Mouse (Mus musculus): ENCODE data around the gene Pard6b. TPM values are rescaled to one million over a fixed set of nuclear protein-coding genes. Genes with fewer than 3 reads are reported as not detected.

Gene Pard6b
- polyA plus RNA-seq, 1 experiment from 2014 or later: 40.3 TPM

DNA sequence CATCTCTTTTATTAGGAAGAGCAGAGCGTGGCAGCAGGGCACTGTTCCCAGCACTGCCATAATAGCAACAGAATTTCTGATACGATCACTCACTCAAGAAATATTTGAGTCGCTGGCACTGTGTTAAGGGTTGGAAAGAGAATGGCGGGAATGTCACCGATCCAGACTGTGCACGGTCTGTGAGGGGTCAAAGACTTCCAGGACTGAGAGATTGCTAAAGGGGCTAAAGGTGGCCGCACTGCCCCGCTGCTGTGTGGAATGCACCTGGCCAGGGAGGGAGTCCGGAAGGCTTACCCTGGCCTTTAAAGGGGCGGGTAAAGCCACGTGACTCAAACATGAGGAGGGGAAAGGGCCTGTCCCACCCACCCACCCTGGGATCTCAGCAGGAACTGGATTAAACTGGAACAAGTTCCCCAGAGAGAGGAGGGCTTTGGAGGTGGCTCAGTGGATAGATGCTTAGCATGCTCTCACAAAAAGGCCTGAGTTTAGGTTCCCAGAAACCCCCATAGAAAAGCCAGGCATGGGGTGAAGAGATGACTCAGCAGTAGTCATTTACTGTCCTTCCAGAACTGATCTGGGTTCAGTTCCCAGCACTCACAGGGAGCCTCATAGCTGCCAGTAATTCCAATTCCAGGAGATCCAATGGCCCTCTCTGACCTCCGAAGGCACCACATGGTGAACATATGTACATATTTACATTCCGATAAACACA, 22.2 kb upstream of the Pard6b start:
- no peak for TF ChIP-seq CTCF (IDR thresholded peaks at IDR 0.05)
- no peaks in the 10 kb centered on the region for H3K27me3 ChIP-seq
- ATAC-seq (no peak), DNase-seq (ENCODE audit: low read depth, low spot score) (no peak)
- POLR2A ChIA-PET: interaction anchor here (0.9 to 1.3 kb wide), 2 partner anchors 20 to 21 kb away, joined by 3 to 4 read pairs; no protein-coding TSS in a partner anchor
- CTCF ChIA-PET: interaction anchor here (1.5 to 1.6 kb wide), 3 partner anchors 16 to 39 kb away, joined by 3 to 6 read pairs (median 4); no protein-coding TSS in a partner anchor
- in situ Hi-C loops (cut with MboI; ENCODE audit: low pct_unique_long_range_greater_than_20kb): no loop called here

DNA sequence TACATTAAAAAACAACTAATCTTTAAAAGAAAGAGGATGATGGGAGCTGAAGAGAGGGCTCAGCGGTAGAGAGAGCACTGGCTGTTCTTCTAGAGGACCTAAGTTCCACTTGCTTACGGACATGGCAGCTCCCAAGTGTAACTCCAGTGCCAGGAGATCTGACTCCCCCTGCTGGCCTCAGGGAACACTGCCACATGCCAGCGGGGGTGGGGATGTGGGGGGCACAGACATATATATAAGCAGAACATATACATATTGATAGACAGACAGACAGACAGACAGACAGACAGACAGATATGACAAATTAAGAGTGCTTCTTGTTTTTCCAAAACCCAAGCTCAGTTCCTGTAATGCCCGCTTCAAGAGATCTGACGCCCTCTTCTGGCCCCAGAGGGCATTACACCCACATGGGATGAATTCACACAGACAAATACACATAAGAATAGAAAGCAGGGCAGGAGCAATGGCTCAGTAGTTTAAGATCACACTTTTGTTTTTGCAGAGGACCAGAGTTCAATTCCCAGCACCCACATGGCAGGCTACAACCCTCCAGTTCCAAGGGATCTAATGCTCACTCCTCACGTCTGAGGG, 21.5 kb upstream of the Pard6b start:
- CTCF ChIA-PET: interaction anchor here (1.5 kb wide), 1 partner anchor 15 kb away, joined by 4 read pairs; no protein-coding TSS in a partner anchor
- TF ChIP-seq CTCF (IDR thresholded peaks at IDR 0.05): peak; percentile 67
- POLR2A ChIA-PET: interaction anchor here (0.8 to 0.9 kb wide), 2 partner anchors 19 to 22 kb away, joined by 3 read pairs; no protein-coding TSS in a partner anchor
- in situ Hi-C loops (cut with MboI; ENCODE audit: low pct_unique_long_range_greater_than_20kb): no loop called here
- H3K27me3 ChIP-seq: no peaks in the 10 kb centered on the region
- DNase-seq (ENCODE audit: low read depth, low spot score) (no peak), ATAC-seq (no peak)

DNA sequence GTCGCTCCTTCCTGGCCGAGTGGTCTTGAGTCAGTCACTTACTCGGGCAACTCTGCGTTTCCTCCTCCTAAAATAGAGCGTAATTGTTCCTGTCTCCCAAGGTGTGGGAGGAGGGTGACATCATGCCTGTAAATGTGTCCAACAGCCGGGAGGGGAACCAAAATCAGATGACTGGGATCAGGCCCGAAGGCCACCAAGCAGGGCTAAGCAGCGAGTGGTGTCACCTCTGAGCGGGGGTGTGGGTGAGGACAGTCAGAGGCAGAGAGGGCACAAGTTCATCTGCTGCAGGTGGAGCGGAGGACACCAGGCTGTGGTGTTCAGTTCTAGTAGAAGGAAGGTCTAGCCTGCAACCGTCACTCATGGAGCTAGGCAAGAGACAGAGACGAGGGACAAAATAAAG, 17.1 kb upstream of the Pard6b start:
- DNase-seq (ENCODE audit: low read depth, low spot score): no peak
- POLR2A ChIA-PET: no interaction called here

DNA sequence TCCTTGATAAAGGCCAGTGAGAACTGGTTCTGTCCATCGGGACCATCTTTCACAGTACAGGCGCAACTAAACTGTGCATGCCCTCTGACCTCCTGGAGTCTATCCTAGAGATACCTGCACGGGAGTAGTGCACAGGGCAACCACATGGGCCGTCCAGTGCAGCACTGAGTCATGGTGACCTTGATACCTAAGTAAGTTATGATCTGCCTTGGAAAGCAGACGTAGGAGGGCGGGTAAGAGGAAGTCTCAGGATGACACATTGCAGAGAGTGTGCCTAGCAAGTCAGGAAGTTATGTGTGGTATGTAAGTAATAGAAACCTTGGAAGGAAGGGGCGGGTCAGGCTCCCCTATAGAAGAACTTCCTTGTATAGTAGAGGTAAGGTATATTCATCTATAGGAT, 15.3 kb upstream of the Pard6b start:
- H3K27me3 ChIP-seq: no peaks in the 10 kb centered on the region
- DNase-seq (ENCODE audit: low read depth, low spot score) (no peak), ATAC-seq (no peak)
- POLR2A ChIA-PET: no interaction called here
- TF ChIP-seq CTCF (IDR thresholded peaks at IDR 0.05): no peak
- CTCF ChIA-PET: interaction anchor here (0.9 kb wide), 1 partner anchor 13 kb away, joined by 3 read pairs; no protein-coding TSS in a partner anchor
- in situ Hi-C loops (cut with MboI; ENCODE audit: low pct_unique_long_range_greater_than_20kb): no loop called here

More for the DNA sequence above, 17.1 kb upstream of the Pard6b start:
- no peak for ATAC-seq
- CTCF ChIA-PET: interaction anchor here (1.5 kb wide), 1 partner anchor 11 kb away, joined by 4 read pairs; no protein-coding TSS in a partner anchor
- TF ChIP-seq CTCF (IDR thresholded peaks at IDR 0.05): no peak
- in situ Hi-C loops (cut with MboI; ENCODE audit: low pct_unique_long_range_greater_than_20kb): no loop called here
- no peaks in the 10 kb centered on the region for H3K27me3 ChIP-seq

DNA sequence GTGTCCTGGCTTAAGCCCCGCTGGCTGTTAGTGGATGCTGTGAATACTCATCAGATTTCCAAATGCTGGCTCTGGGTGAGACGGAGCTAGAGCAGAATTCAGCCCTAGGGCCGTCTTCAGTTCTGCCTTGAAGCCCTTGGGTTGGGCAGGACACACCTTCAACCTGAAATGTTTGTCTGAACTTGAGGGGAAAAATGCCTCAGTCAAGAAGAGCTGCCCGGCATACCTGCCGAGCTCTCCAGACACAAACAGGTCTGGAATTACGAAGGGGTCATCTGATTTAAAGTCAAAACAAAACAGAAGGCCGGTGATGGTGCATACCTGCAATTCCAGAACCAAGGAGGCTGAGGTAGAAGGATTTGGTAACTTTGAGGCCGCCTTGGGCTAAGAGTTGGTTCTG, 14.0 kb upstream of the Pard6b start:
- TF ChIP-seq CTCF (IDR thresholded peaks at IDR 0.05): no peak
- ChIA-PET CTCF (interaction anchor here (1.0 to 1.7 kb wide), 2 partner anchors 20 kb away, joined by 3 to 4 read pairs; no protein-coding TSS in a partner anchor), POLR2A (no interaction called here)
- no peak for DNase-seq (ENCODE audit: low read depth, low spot score)
- in situ Hi-C loops (cut with MboI; ENCODE audit: low pct_unique_long_range_greater_than_20kb): no loop called here
- ATAC-seq: no peak
- H3K27me3 ChIP-seq: no peaks in the 10 kb centered on the region

DNA sequence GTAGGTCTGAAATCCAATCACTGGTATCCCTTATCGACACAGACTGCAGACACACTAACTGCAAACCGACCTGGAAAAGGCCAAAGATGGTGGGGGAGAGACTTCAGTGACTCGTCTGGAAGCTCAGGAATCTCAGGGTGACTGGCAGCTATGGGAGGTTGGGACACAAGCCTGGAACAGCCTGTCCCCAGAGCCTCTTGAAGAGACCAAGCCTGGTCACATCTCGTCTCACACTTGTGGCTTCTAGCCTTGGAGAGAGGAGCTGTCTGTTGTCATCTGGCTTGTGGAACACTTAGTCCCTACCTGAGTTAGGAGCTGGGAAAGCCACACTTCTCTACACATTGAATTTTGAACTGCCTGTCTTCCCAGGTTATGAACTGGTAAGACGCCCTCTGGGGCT, 10.4 kb upstream of the Pard6b start:
- TF ChIP-seq CTCF (IDR thresholded peaks at IDR 0.05): no peak
- POLR2A ChIA-PET: interaction anchor here (0.5 to 1.2 kb wide), 3 partner anchors 11 to 559 kb away, joined by 3 to 4 read pairs (median 3); no protein-coding TSS in a partner anchor
- no peaks in the 10 kb centered on the region for H3K27me3 ChIP-seq
- ATAC-seq (no peak), DNase-seq (ENCODE audit: low read depth, low spot score) (no peak)
- in situ Hi-C loops (cut with MboI; ENCODE audit: low pct_unique_long_range_greater_than_20kb): no loop called here
- CTCF ChIA-PET: interaction anchor here (0.9 to 1.8 kb wide), 3 partner anchors 9 to 27 kb away, joined by 3 to 5 read pairs (median 5); no protein-coding TSS in a partner anchor

DNA sequence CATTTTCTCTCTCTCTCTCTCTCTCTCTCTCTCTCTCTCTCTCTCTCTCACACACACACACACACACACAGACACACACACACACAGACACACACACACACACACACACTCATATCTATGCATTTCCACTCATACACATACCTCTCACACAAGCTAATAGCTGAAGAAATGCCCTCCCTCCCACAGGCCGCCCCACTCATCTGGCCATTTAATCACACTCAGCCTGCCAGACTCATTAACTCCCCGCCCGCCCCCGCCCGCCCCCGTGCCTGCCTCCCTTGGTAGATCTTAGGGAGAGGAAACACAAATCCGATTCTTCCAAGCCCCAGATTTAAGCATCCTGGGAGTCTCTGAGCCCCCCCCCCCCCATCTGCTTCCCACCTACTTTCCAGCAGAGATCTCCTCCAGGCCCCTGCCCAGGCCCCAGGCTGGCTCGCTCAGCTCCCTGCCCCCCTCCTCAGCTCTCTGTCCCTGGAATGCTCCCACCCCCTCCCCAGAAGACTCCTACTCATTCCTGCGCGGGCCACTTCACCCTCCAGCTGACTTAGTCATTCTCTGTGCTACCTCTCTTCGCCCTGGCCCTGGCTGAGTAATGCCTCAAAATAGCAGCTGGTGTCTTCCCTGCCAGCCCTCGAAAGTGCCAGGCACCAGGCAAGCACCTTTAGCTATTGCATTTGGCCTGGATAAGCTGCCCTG, 8.2 kb upstream of the Pard6b start:
- in situ Hi-C loops (cut with MboI; ENCODE audit: low pct_unique_long_range_greater_than_20kb): no loop called here
- ATAC-seq (peak; percentile 72), DNase-seq (ENCODE audit: low read depth, low spot score) (peak; percentile 81)
- ChIA-PET CTCF (interaction anchor here (1.1 to 4.6 kb wide), 3 partner anchors 9 to 20 kb away, joined by 4 to 24 read pairs (median 4); no protein-coding TSS in a partner anchor), POLR2A (interaction anchor here (0.6 to 1.9 kb wide), 3 partner anchors 9 to 21 kb away, joined by 3 to 10 read pairs (median 4); partner anchors contain the start of gene Pard6b)
- H3K27me3 ChIP-seq: no peaks in the 10 kb centered on the region
- no peak for TF ChIP-seq CTCF (IDR thresholded peaks at IDR 0.05)

DNA sequence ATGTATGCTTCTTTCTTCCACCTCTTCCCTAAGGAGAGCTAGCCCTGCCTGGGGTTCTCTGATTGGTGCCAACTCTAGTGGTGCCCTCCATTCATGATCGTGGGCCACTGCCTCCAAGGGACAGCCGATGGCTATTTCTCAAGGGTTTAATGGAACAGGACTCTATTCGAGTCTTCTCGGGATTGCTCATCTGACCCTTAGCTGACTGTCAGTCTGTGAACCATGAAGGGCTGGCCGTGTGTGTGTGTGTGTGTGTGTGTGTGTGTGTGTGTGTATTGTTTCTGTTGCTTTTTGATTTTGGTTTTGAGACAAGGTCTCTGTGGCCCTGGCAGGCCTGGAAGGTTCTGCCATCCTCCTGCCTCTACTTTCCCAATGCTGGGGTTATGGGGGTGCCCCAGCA, 7.1 kb upstream of the Pard6b start:
- ChIA-PET CTCF (interaction anchor here (0.8 to 4.6 kb wide), 6 partner anchors 10 to 21 kb away, joined by 3 to 24 read pairs (median 4); no protein-coding TSS in a partner anchor), POLR2A (interaction anchor here (0.9 to 1.9 kb wide), 2 partner anchors 8 to 10 kb away, joined by 3 to 10 read pairs; partner anchors contain the start of gene Pard6b)
- TF ChIP-seq CTCF (IDR thresholded peaks at IDR 0.05): no peak
- in situ Hi-C loops (cut with MboI; ENCODE audit: low pct_unique_long_range_greater_than_20kb): no loop called here
- no peak for DNase-seq (ENCODE audit: low read depth, low spot score)
- ATAC-seq: no peak
- H3K27me3 ChIP-seq: no peaks in the 10 kb centered on the region

DNA sequence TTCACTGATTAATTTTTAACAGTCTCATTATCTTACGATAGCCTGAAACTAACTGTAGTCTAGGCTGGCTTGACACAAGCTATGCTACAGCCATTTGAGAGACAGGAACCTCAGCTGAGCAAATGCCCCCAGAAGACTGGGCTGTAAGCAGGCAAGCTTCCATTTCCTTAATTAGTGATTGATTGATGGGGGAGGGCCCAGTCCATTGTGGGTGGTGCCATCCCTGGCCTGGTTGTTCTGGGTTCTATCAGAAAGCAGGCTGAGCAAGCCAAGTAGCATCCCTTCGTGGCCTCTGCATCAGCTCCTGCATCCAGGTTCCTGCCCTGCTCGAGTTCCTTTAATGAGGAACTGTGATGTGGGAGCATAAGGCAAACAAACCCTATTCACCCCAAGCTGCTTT, 6.3 kb upstream of the Pard6b start:
- CTCF ChIA-PET: interaction anchor here (0.8 to 4.6 kb wide), 7 partner anchors 9 to 22 kb away, joined by 3 to 24 read pairs (median 4); no protein-coding TSS in a partner anchor
- ATAC-seq: no peak

More for the DNA sequence above, 6.3 kb upstream of the Pard6b start:
- POLR2A ChIA-PET: interaction anchor here (0.8 kb wide), 1 partner anchor 8 kb away, joined by 3 read pairs; no protein-coding TSS in a partner anchor
- no peak for TF ChIP-seq CTCF (IDR thresholded peaks at IDR 0.05)
- in situ Hi-C loops (cut with MboI; ENCODE audit: low pct_unique_long_range_greater_than_20kb): no loop called here
- DNase-seq (ENCODE audit: low read depth, low spot score): no peak
- no peaks in the 10 kb centered on the region for H3K27me3 ChIP-seq

Measured in Patski (cell line).